Mouse (Mus musculus) kidney, postnatal 0 days (tissue): ENCODE data around the gene Mfrp. TPM values are rescaled to one million over a fixed set of nuclear protein-coding genes. Genes with fewer than 3 reads are reported as not detected.

Experiments used
- ATAC-seq: fragments of 200-750 bp; cut with Nextera tagmentation; replicated peaks from 2 replicates; pipeline ENCODE4 v1.8.0; 2017; ENCODE audit warnings: low read depth, moderate number of reproducible peaks, moderate TSS enrichment, moderate library complexity; ENCODE audit not compliant: low FRiP score
- DNase-seq: peaks from one replicate; pipeline ENCODE4 v3.0.0-alpha.2; 2016; ENCODE audit warnings: low spot score
- H3K27ac ChIP-seq: fragments of 300-500 bp; sonication (generic); 2 replicates; pipeline ENCODE4 v1.5.1; 2014; ENCODE audit warnings: mild to moderate bottlenecking
- H3K27me3 ChIP-seq: fragments of 300-500 bp; sonication (generic); 2 replicates; pipeline ENCODE4 v1.6.1; 2014; ENCODE audit warnings: low read length, mixed read lengths; ENCODE audit not compliant: insufficient read depth
- H3K36me3 ChIP-seq: fragments of 300-500 bp; sonication (generic); 2 replicates; pipeline ENCODE4 v1.6.1; 2014; ENCODE audit warnings: low read length, mixed read lengths; ENCODE audit not compliant: insufficient read depth
- H3K4me1 ChIP-seq: fragments of 300-500 bp; sonication (generic); replicated peaks from 2 replicates; pipeline ENCODE4 v1.6.1; 2014; ENCODE audit warnings: antibody characterized with exemption, low read length, mixed read lengths; ENCODE audit not compliant: insufficient read depth
- H3K4me2 ChIP-seq: fragments of 300-500 bp; sonication (generic); 2 replicates; pipeline ENCODE4 v1.6.1; 2014; ENCODE audit warnings: mild to moderate bottlenecking, low read length, moderate library complexity, mixed read lengths
- H3K4me3 ChIP-seq: fragments of 300-500 bp; sonication (generic); replicated peaks from 2 replicates; pipeline ENCODE4 v1.5.1; 2014; ENCODE audit warnings: low read depth, low read length
- H3K9ac ChIP-seq: fragments of 300-500 bp; sonication (generic); 2 replicates; pipeline ENCODE4 v1.6.1; 2014; ENCODE audit warnings: low read depth, low read length
- H3K9me3 ChIP-seq: fragments of 300-500 bp; sonication (generic); replicated peaks from 2 replicates; pipeline ENCODE4 v1.6.1; 2016; ENCODE audit warnings: low read length, inconsistent platforms, mixed read lengths
- CTCF ChIP-seq: IDR thresholded peaks from 2 replicates; pipeline ENCODE4 v1.5.1; 2016; ENCODE audit warnings: antibody characterized with exemption, low read depth, mild to moderate bottlenecking, moderate library complexity
- WGBS: fragments of 180-500 bp; shearing (Covaris S2); extraction: QIAGEN DNeasy Blood & Tissue Kit; methylation state at CpG from one replicate; pipeline ENCODE4 v1.1.7; 2014; 5-methylcytosine and 5-hydroxymethylcytosine counted together
- polyA plus RNA-seq: library from polyadenylated mRNA; unstranded; fragments of >200 nt; fragmentation: Nextera tagmentation; extraction: Ambion mirVana; gene quantifications from 2 replicates; pipeline ENCODE4 v1.2.1, GENCODE M21; 2015

The Mfrp gene
- polyA plus RNA-seq, 1 experiment from 2014 or later: 0.16 TPM

DNA sequence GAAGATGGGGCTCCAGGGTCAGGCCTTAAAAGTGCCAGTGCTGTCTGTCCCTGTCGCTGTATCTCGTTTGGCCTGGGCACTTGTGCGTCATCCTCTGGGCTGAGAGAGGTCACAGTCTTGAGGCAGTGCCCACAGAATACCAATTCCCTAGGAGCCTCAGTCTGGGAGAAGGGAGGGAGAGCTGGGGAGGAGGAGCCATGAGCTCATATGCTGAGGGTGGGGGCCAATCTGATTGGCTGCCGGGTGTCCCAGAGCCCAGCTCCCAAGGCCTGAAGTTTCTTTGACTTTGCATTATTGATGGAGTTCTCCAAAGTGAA lies 29.0 kb upstream of the Mfrp start:
- Histone ChIP-seq H3K4me2 (no peak overlapping the region), H3K9ac (no peak overlapping the region), H3K27me3 (no peaks in the 10 kb centered on the region), H3K4me1 (peaks cover 15% of the 10 kb centered on the region; the same call in 1 of the 2 replicates), H3K9me3 (no peaks in the 10 kb centered on the region), H3K36me3 (no peaks in the 10 kb centered on the region), H3K27ac (no peak overlapping the region), H3K4me3 (no peak overlapping the region)
- DNase-seq (no peak), ATAC-seq (no peak)
- WGBS: 41% methylated on average over 4 of the region's 4 CpGs
- no peak for TF ChIP-seq CTCF

DNA sequence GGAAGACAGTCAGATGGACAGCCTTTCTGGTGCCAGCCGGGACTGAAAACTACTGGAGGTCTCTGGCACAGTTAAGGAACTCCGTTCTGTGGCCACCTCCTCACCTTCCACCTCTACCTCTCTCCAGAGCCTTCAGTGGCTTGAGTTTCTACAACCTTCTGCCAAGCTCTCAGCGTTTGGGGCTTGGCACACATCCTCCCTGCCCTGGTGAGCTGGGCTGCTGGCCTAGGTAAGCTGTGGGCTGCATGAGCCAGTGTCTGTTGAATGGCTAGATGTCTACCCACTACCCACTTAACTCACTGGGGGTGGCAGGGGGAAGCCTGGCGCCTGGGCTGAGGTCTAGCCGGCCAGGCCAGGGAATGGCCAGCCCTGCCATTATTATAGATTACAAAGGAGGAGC lies 28.4 kb upstream of the Mfrp start:
- WGBS: 82% methylated on average over 5 of the region's 5 CpGs
- H3K4me1 ChIP-seq: peaks cover 18% of the 10 kb centered on the region; the same call in 1 of the 2 replicates
- H3K27ac ChIP-seq: no peak overlapping the region
- no peak for ATAC-seq
- no peak for TF ChIP-seq CTCF
- H3K27me3 ChIP-seq: no peaks in the 10 kb centered on the region
- H3K9ac ChIP-seq: no peak overlapping the region
- no peak for DNase-seq
- H3K36me3 ChIP-seq: no peaks in the 10 kb centered on the region
- no peaks in the 10 kb centered on the region for H3K9me3 ChIP-seq
- no peak overlapping the region for H3K4me3 ChIP-seq
- no peak overlapping the region for H3K4me2 ChIP-seq

DNA sequence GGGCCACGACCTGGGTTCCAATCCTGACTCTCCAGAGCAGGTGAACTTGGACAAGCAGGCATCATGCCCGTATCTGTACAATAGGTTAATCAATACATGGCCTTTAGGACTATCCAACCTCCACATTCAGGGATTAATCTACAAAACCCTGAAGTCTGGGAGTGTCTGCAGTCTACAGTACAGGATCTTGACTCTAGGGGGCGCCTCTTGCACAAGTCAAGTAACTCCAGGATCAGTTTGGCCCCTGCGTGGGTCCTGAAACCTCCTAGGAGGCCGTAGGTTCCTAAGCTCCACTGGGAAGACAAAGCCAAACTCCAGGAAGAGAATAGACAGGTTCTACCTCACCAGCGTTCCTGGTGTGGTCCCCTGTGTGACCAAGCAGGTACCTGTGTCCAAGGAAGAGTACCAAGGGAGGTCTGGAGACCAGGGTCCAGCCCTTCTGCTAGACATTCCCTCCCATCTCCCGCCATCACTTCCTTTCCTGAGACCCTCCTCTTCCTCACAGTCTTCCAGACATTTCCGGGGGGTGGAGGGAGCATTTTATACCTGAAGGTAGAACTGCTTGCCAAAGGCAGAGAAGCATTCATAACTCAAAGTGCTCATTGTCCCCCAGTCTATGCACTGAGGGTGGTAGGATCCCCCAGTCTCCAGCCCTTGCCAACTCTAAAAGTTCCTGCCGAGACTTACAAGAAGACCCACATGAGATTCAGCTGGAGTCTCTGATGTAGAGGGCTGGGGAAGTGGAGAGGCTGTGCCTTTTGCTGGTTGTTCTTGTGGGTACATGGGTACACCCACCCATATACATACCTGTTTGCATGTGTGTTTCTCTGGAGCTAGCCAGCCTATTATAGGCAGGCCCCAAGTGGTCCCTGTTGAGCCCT lies 26.9 kb upstream of the Mfrp start:
- DNase-seq (no peak), ATAC-seq (no peak)
- H3K36me3 ChIP-seq: no peaks in the 10 kb centered on the region
- peaks cover 31% of the 10 kb centered on the region for H3K4me1 ChIP-seq
- H3K4me3 ChIP-seq: no peak overlapping the region
- H3K4me2 ChIP-seq: no peak overlapping the region
- no peaks in the 10 kb centered on the region for H3K9me3 ChIP-seq
- no peak overlapping the region for H3K9ac ChIP-seq
- H3K27ac ChIP-seq: 0 out of 2 replicates have a peak overlapping the region, but pooled peaks have one; percentile 57
- TF ChIP-seq CTCF: peak; percentile 54; the same call in 1 of the 2 replicates
- WGBS: 65% methylated on average over 9 of the region's 9 CpGs
- no peaks in the 10 kb centered on the region for H3K27me3 ChIP-seq

DNA sequence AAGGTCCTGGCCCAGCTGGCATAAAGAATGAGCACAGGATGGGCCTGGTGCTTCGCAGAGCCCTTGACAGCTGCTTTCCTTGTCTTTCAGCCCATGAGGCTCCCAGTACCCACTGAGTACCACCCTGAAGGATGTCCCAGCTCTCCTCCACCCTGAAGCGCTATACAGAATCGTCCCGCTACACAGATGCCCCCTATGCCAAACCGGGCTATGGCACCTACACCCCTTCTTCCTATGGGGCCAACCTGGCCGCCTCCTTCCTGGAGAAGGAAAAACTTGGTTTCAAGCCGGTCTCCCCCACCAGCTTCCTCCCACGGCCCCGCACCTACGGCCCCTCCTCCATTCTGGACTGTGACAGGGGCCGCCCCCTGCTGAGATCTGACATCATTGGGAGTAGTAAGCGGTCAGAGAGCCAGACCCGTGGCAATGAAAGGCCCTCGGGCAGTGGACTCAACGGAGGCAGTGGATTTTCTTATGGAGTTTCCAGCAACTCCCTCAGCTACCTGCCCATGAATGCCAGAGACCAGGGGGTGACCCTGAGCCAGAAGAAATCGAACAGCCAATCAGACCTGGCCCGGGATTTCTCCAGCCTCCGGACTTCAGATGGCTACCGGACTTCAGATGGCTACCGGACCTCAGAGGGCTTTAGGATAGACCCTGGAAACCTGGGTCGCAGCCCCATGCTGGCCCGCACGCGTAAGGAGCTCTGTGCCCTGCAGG lies 26.1 kb upstream of the Mfrp start:
- H3K4me3 ChIP-seq: no peak overlapping the region
- DNase-seq (no peak), ATAC-seq (no peak)
- 69% methylated on average over 24 of the region's 24 CpGs for WGBS
- no peak for TF ChIP-seq CTCF
- no peaks in the 10 kb centered on the region for H3K9me3 ChIP-seq
- no peak overlapping the region for H3K4me2 ChIP-seq
- peak overlapping the region; percentile 23; the same call in 1 of the 2 replicates for H3K9ac ChIP-seq
- peaks cover 33% of the 10 kb centered on the region for H3K4me1 ChIP-seq
- no peaks in the 10 kb centered on the region for H3K36me3 ChIP-seq
- H3K27ac ChIP-seq: peak overlapping the region; percentile 57
- no peaks in the 10 kb centered on the region for H3K27me3 ChIP-seq

- Histone ChIP-seq H3K4me3 (no peak overlapping the region), H3K27me3 (no peaks in the 10 kb centered on the region), H3K27ac (peak overlapping the region; percentile 57), H3K9ac (peak overlapping the region; percentile 23; the same call in 1 of the 2 replicates), H3K36me3 (no peaks in the 10 kb centered on the region), H3K4me1 (peaks cover 38% of the 10 kb centered on the region), H3K4me2 (no peak overlapping the region), H3K9me3 (no peaks in the 10 kb centered on the region)
- ATAC-seq (no peak), DNase-seq (no peak)
- 60% methylated on average over 16 of the region's 16 CpGs for WGBS
- TF ChIP-seq CTCF: no peak
Observed at GRCm38 (mm10) chr9:44075996-44076763, 25.3 kb upstream of the Mfrp start.

DNA sequence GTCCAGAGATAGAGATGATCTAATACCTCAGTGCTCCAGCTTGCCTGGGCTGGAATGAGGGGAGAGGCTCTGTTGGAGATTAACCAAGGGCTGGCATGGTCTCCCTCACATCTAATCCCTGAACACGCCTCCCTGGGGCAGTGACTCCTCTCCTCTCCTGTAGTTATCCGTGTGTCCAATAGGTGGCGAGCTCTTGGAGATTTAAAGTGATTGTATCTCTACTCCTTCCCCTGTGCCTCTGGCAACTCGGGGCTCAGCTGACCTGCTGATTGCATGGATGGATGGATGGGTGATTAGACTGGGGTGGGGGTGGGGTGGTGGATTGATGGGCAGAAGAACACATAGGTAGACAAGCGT lies 24.8 kb upstream of the Mfrp start:
- WGBS: 23% methylated on average over 5 of the region's 5 CpGs
- peak; percentile 79 for TF ChIP-seq CTCF
- peak; percentile 92 for DNase-seq
- no peaks in the 10 kb centered on the region for H3K27me3 ChIP-seq
- H3K4me3 ChIP-seq: no peak overlapping the region
- H3K27ac ChIP-seq: peak overlapping the region; percentile 95; the same call in 1 of the 2 replicates
- no peaks in the 10 kb centered on the region for H3K9me3 ChIP-seq
- H3K9ac ChIP-seq: no peak overlapping the region
- no peaks in the 10 kb centered on the region for H3K36me3 ChIP-seq
- peaks cover 37% of the 10 kb centered on the region for H3K4me1 ChIP-seq
- no peak overlapping the region for H3K4me2 ChIP-seq
- ATAC-seq: peak; percentile 22
